Mouse (Mus musculus): Measurements from ENCODE around the gene Katnbl1. TPM values are rescaled to one million over a fixed set of nuclear protein-coding genes. Genes with fewer than 3 reads are reported as not detected.

Katnbl1 gene
- polyA plus RNA-seq (2014; fragmentation: Nextera tagmentation; extraction: Ambion mirVana), result 53.4 and 55.1 TPM in 2 replicates

DNA sequence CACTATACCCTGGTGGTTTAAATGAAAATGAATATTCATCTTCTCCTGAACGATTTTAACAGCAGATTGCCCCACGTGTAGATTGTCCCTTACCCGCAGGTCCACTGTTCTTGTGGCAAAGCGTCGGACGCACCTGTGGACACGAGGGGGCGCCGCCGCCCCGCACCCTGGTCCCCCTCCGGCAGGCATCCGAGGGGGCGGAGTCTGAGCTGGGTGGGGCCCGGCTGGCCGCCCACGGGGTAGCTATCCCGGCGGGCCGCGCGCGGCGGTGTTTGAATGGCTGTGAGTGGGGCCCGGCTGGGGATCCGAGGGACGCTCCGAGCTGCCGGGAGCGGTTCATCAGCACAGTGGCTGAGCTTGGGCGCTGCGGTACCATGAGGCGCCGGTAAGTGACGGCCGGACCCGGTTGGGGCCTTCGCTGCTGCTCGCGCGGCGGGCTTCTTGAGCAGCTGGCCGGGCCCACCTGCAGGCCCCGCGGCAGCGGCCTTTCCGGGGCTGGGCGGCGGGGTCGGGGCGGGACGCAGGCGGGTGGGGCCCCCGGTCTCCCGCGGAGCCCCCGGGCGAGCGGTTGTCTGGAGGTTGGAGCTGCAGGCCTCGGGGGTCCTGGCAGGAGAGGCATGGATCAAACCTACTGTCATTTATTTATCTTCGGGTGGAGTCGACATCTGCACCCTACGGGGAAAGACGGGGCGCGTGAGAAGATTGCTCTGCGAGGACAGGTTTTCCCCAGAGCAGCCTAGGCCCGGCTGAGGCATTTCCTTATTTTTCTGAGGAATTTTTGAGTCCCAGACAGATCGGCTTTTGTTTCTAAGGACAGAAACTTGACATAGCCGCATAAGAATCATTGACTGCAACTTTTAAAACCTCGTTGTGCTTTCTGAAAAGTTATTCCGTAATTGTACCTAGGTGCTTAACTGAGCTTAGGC is at the start of gene Katnbl1:
TSS of gene Katnbl1 (plus strand) at position 239 of the 926 bp plus-strand sequence.
- peak; percentile 96 for DNase-seq (ENCODE audit: low spot score)
- under 1% methylated on average over 64 of the region's 72 CpGs for WGBS

DNA sequence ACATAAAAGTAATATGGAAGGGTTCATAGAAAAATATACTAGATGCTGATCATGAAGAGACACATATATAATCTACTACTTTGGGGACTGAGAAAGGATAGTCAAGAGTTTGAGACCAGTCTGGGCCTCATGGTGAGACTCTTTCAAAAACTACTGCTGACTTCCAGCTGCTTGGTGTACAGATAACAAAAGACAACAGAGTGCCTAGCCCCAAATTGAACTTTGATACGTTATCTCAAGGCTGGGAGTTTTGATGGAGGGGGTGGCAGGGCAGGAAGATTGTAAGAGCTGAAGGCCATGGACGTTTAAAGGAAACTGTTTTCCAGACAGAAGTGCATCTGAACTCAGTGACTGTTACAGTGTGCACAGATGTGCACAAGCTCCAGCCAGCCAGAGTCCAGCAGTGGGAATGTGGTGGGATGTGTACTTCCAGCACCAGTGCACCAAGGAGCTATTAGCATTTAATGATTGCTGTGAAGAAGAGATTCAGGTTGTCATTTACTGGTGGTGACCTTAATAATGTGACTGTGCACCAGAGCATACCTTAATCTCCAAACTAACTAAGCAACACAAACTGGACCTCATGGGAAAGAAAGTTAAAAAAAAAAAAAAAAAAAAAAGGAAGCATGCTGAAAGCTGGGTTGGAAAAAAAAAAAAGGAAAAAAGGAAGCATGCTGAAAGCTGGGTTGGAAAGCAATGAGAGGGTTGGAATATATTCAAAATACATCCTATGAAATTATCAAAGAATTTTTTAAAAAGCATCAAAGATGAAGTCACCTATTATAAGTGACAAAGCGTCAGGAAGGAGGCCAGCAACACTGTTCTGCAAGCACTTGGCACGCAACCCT is 46.7 kb upstream of the Katnbl1 start:
- H3K9me3 ChIP-seq (ENCODE audit: control insufficient read depth, low read length), result no peaks in the 10 kb centered on the region
- H3K4me1 ChIP-seq (replicated peaks; ENCODE audit: control insufficient read depth, insufficient read depth, low read length), result no peaks in the 10 kb centered on the region
- no peak overlapping the region for H3K4me3 ChIP-seq (ENCODE audit: low read depth, low read length)
- H3K4me2 ChIP-seq (replicated peaks; ENCODE audit: low read depth, low read length), result no peak overlapping the region
- DNase-seq (ENCODE audit: low spot score) (no peak), ATAC-seq (ENCODE audit: low FRiP score) (no peak)
- H3K36me3 ChIP-seq (ENCODE audit: control insufficient read depth, insufficient read depth, low read length), result 0 out of 2 replicates have a peak, but pooled peaks cover 2% of the 10 kb centered on the region
- WGBS, result 70% methylated on average over 4 of the region's 4 CpGs
- H3K27ac ChIP-seq (ENCODE audit: low read depth, low read length), result no peak overlapping the region
- no peaks in the 10 kb centered on the region for H3K27me3 ChIP-seq (ENCODE audit: control insufficient read depth, insufficient read depth, low read length)
- no peak overlapping the region for H3K9ac ChIP-seq (ENCODE audit: low read depth, low read length)

More for the DNA sequence above, at the start of gene Katnbl1:
- no peaks in the 10 kb centered on the region for H3K27me3 ChIP-seq (ENCODE audit: control insufficient read depth, insufficient read depth, low read length)
- no peaks in the 10 kb centered on the region for H3K4me1 ChIP-seq (replicated peaks; ENCODE audit: control insufficient read depth, insufficient read depth, low read length)
- H3K9ac ChIP-seq (ENCODE audit: low read depth, low read length), result peak within 1 kb of the TSS; percentile 94
- H3K4me2 ChIP-seq (replicated peaks; ENCODE audit: low read depth, low read length), result peak within 1 kb of the TSS; percentile 32
- peak within 1 kb of the TSS; percentile 93 for H3K4me3 ChIP-seq (ENCODE audit: low read depth, low read length)
- no peaks in the 10 kb centered on the region for H3K36me3 ChIP-seq (ENCODE audit: control insufficient read depth, insufficient read depth, low read length)
- peak within 1 kb of the TSS; percentile 83 for H3K27ac ChIP-seq (ENCODE audit: low read depth, low read length)
- ATAC-seq (ENCODE audit: low FRiP score), result peak; percentile 99
- no peaks in the 10 kb centered on the region for H3K9me3 ChIP-seq (ENCODE audit: control insufficient read depth, low read length)

DNA sequence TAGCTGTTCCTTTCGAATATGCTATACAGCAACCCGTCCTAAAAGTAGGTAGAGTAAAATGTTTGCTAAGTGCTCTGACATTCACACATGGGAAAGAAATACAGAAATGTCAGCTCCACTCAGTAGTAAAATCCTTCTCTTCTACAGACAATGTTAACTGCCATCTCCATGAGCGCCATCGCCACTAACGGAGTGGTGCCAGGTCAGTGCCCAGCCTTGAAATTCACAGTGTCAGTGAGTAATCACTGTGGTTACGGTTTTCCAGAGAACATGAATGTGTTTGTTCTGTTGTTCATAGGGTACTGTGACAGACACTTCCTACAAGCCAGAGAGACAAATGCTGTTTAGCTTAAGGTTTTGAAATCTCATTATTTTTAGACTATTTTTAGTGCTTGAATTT is 41.8 kb upstream of the Katnbl1 start:
- no peak for ATAC-seq (ENCODE audit: low FRiP score)
- WGBS, result 94% methylated on average over 6 of the region's 6 CpGs
- Histone ChIP-seq H3K36me3 (ENCODE audit: control insufficient read depth, insufficient read depth, low read length) (0 out of 2 replicates have a peak, but pooled peaks cover 2% of the 10 kb centered on the region), H3K27me3 (ENCODE audit: control insufficient read depth, insufficient read depth, low read length) (no peaks in the 10 kb centered on the region), H3K27ac (ENCODE audit: low read depth, low read length) (no peak overlapping the region), H3K9ac (ENCODE audit: low read depth, low read length) (no peak overlapping the region), H3K4me1 (replicated peaks; ENCODE audit: control insufficient read depth, insufficient read depth, low read length) (no peaks in the 10 kb centered on the region), H3K4me2 (replicated peaks; ENCODE audit: low read depth, low read length) (no peak overlapping the region), H3K4me3 (ENCODE audit: low read depth, low read length) (no peak overlapping the region), H3K9me3 (ENCODE audit: control insufficient read depth, low read length) (no peaks in the 10 kb centered on the region)
- DNase-seq (ENCODE audit: low spot score), result no peak

DNA sequence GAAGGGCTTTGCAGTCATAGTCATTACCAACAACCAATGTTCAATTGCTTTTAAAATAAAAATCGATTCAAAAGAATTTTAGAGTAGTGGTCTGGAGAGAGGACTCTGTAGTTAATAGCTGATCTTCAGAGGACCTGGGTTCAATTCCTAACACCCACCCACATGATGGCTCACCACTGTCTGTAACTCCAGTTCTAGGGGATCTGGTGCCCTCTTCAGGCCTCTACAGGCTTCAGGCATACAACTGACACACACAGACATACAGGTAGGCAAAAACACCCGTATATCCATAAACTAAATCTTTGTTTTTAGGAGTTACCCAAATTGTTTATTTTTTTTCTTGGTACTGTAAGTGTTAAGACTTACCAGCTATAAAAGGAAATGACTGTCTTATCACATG is 39.3 kb upstream of the Katnbl1 start:
- Histone ChIP-seq H3K27me3 (ENCODE audit: control insufficient read depth, insufficient read depth, low read length) (no peaks in the 10 kb centered on the region), H3K9ac (ENCODE audit: low read depth, low read length) (no peak overlapping the region), H3K9me3 (ENCODE audit: control insufficient read depth, low read length) (no peaks in the 10 kb centered on the region), H3K36me3 (ENCODE audit: control insufficient read depth, insufficient read depth, low read length) (no peaks in the 10 kb centered on the region), H3K27ac (ENCODE audit: low read depth, low read length) (no peak overlapping the region), H3K4me1 (replicated peaks; ENCODE audit: control insufficient read depth, insufficient read depth, low read length) (no peaks in the 10 kb centered on the region), H3K4me2 (replicated peaks; ENCODE audit: low read depth, low read length) (no peak overlapping the region), H3K4me3 (ENCODE audit: low read depth, low read length) (no peak overlapping the region)
- DNase-seq (ENCODE audit: low spot score) (no peak), ATAC-seq (ENCODE audit: low FRiP score) (no peak)
- 86% methylated on average over 2 of the region's 2 CpGs for WGBS

DNA sequence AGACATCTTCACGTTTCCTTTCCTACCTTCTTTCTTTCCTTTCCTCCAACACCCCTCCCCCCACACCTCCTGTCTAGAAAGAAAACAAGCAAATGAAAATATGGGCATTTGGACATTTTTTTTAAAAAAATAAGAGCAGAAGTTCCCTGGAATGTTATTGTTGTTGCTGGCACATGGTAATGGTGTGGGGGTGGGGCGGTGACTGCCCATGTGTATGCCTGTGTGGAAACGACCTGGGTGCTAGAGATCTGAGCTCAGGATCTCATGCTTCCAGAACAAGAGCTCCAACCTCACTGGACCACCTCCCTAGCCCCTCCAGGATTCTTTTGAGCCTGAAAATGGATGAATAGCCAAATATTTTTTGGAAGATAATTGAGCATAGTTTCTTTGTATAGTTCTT is 37.9 kb upstream of the Katnbl1 start:
- no peak for DNase-seq (ENCODE audit: low spot score)
- H3K4me1 ChIP-seq (replicated peaks; ENCODE audit: control insufficient read depth, insufficient read depth, low read length), result no peaks in the 10 kb centered on the region
- ATAC-seq (ENCODE audit: low FRiP score), result no peak
- H3K36me3 ChIP-seq (ENCODE audit: control insufficient read depth, insufficient read depth, low read length), result no peaks in the 10 kb centered on the region
- WGBS, result 80% methylated on average over 3 of the region's 3 CpGs
- H3K9ac ChIP-seq (ENCODE audit: low read depth, low read length), result no peak overlapping the region
- H3K4me2 ChIP-seq (replicated peaks; ENCODE audit: low read depth, low read length), result no peak overlapping the region
- no peaks in the 10 kb centered on the region for H3K27me3 ChIP-seq (ENCODE audit: control insufficient read depth, insufficient read depth, low read length)
- no peak overlapping the region for H3K4me3 ChIP-seq (ENCODE audit: low read depth, low read length)
- no peaks in the 10 kb centered on the region for H3K9me3 ChIP-seq (ENCODE audit: control insufficient read depth, low read length)
- no peak overlapping the region for H3K27ac ChIP-seq (ENCODE audit: low read depth, low read length)

DNA sequence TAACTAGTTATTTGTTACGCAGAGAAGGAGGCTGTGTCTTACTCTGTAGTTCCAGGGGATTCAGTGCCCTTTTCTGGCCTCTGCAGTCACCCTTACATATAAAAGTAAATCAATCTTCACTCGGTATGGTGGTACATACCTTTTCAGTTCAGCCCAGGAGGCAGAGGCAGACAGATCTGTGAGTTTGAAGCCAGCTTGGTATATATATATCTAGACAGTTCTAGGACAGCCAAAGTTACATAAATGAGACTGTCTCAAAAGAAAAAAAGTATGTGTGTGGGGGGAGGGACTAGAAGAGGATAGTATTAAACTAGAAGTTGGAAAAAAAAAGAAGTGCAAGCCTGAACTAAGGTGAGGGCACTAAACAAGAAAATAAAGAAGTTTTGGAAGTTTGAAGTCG is 30.8 kb upstream of the Katnbl1 start:
- no peak overlapping the region for H3K4me2 ChIP-seq (replicated peaks; ENCODE audit: low read depth, low read length)
- DNase-seq (ENCODE audit: low spot score) (no peak), ATAC-seq (ENCODE audit: low FRiP score) (no peak)
- no peaks in the 10 kb centered on the region for H3K36me3 ChIP-seq (ENCODE audit: control insufficient read depth, insufficient read depth, low read length)
- no peaks in the 10 kb centered on the region for H3K4me1 ChIP-seq (replicated peaks; ENCODE audit: control insufficient read depth, insufficient read depth, low read length)
- no peak overlapping the region for H3K4me3 ChIP-seq (ENCODE audit: low read depth, low read length)
- no peak overlapping the region for H3K27ac ChIP-seq (ENCODE audit: low read depth, low read length)
- no peaks in the 10 kb centered on the region for H3K27me3 ChIP-seq (ENCODE audit: control insufficient read depth, insufficient read depth, low read length)
- WGBS, result 92% methylated on average over 3 of the region's 3 CpGs
- no peak overlapping the region for H3K9ac ChIP-seq (ENCODE audit: low read depth, low read length)
- H3K9me3 ChIP-seq (ENCODE audit: control insufficient read depth, low read length), result no peaks in the 10 kb centered on the region

GRCm38 (mm10) chr2:112353685-112354455 is 25.1 kb upstream of the Katnbl1 start:
- no peak overlapping the region for H3K4me3 ChIP-seq (ENCODE audit: low read depth, low read length)
- no peaks in the 10 kb centered on the region for H3K27me3 ChIP-seq (ENCODE audit: control insufficient read depth, insufficient read depth, low read length)
- no peaks in the 10 kb centered on the region for H3K4me1 ChIP-seq (replicated peaks; ENCODE audit: control insufficient read depth, insufficient read depth, low read length)
- H3K27ac ChIP-seq (ENCODE audit: low read depth, low read length), result no peak overlapping the region
- 90% methylated on average over 7 of the region's 7 CpGs for WGBS
- ATAC-seq (ENCODE audit: low FRiP score), result no peak
- no peak for DNase-seq (ENCODE audit: low spot score)
- no peaks in the 10 kb centered on the region for H3K36me3 ChIP-seq (ENCODE audit: control insufficient read depth, insufficient read depth, low read length)
- H3K4me2 ChIP-seq (replicated peaks; ENCODE audit: low read depth, low read length), result no peak overlapping the region
- H3K9me3 ChIP-seq (ENCODE audit: control insufficient read depth, low read length), result no peaks in the 10 kb centered on the region
- no peak overlapping the region for H3K9ac ChIP-seq (ENCODE audit: low read depth, low read length)

- ATAC-seq (ENCODE audit: low FRiP score) (no peak), DNase-seq (ENCODE audit: low spot score) (no peak)
- Histone ChIP-seq H3K9ac (ENCODE audit: low read depth, low read length) (no peak overlapping the region), H3K4me2 (replicated peaks; ENCODE audit: low read depth, low read length) (no peak overlapping the region), H3K9me3 (ENCODE audit: control insufficient read depth, low read length) (no peaks in the 10 kb centered on the region), H3K27me3 (ENCODE audit: control insufficient read depth, insufficient read depth, low read length) (no peaks in the 10 kb centered on the region), H3K36me3 (ENCODE audit: control insufficient read depth, insufficient read depth, low read length) (peaks cover 4% of the 10 kb centered on the region; the same call in 1 of the 2 replicates), H3K4me1 (replicated peaks; ENCODE audit: control insufficient read depth, insufficient read depth, low read length) (no peaks in the 10 kb centered on the region), H3K27ac (ENCODE audit: low read depth, low read length) (no peak overlapping the region), H3K4me3 (ENCODE audit: low read depth, low read length) (no peak overlapping the region)
- WGBS, result 89% methylated on average over 2 of the region's 2 CpGs
These were observed 19.4 kb upstream of the Katnbl1 start for GRCm38 (mm10) chr2:112359611-112360010.
